Mouse (Mus musculus) lung, adult 2 months (tissue): Measurements from ENCODE around the gene Nkx2-5.

Experiments
- CTCF ChIP-seq: fragments of 200-500 bp; IDR thresholded peaks from 2 replicates; pipeline ENCODE4 v1.5.1; 2011; ENCODE audit warnings: mild to moderate bottlenecking, low read length, control low read depth; ENCODE audit not compliant: insufficient read depth
- POLR2A ChIP-seq: fragments of 200-500 bp; IDR thresholded peaks from 2 replicates; pipeline ENCODE4 v1.6.1; 2011; ENCODE audit warnings: low read depth, mild to moderate bottlenecking, control low read depth, low read length, borderline replicate concordance; ENCODE audit errors: extremely low read depth

DNA sequence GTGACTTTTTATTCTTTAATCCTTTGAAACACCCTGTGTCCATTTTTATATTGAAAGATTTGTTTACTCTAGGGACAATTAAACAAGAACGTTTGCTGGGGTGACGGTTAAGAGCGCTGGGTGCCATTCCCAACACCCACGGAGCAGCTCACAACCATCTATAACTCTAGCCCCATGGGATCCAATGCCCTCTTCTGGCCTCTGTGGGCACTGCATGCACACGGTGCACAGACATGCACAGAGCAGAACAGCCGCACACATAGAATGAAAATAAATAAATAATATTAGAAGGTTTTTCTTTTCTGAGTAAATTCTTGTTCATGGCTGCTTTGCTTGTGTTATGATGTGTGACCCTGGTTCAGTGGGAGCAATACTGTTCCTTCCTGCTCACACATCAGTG is 34.4 kb upstream of the Nkx2-5 start:
- TF ChIP-seq CTCF (no peak), POLR2A (no peak)
